Mouse (Mus musculus): ENCODE results near the gene Abhd17c. TPM values are rescaled to one million over a fixed set of nuclear protein-coding genes. Genes with fewer than 3 reads are reported as not detected.

Abhd17c gene
- total and polyA plus RNA-seq, 3 experiments, result 33.5 to 55.7 TPM; not detected in 1

DNA sequence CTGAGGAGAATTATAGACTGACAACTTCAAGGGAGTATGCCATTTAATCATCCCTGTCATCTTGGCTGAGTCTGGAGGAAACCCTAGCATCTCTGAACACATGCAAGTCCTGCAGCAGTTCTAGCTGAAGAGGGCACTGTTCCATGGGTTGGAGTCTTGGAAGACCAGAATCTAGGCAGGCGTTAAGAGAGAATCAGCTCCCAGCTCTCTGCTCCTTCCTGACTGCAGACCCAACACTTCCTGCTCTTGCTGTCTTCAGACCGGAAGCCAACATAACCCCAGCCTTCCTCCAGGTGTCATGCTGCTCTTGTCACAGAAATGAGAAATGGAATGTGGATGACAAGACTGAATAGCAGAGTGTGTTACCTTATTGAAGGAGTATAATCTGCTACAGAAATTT, 36.3 kb downstream of the Abhd17c start:
- H3K79me2 ChIP-seq (ENCODE audit: control insufficient read depth, insufficient read depth, low read length, poor library complexity), result peaks cover 18% of the 10 kb centered on the region
- DNase-seq (ENCODE audit: low read depth, low spot score), result no peak
- H3K4me1 ChIP-seq (ENCODE audit: control insufficient read depth in 1 of 2, insufficient read depth in 2 of 2, low read length in 2 of 2), result peaks cover 4 to 15% of the 10 kb centered on the region in 2 experiments
- H3K9ac ChIP-seq (ENCODE audit: control insufficient read depth, low read depth, low read length, poor library complexity, severe bottlenecking), result no peak overlapping the region
- no peaks in the 10 kb centered on the region for H3K27me3 ChIP-seq (ENCODE audit: control insufficient read depth in 1 of 2, insufficient read depth in 2 of 2, low read length in 2 of 2)
- H3K36me3 ChIP-seq (ENCODE audit: control insufficient read depth in 1 of 2, insufficient read depth in 2 of 2, low read length in 2 of 2), result peaks cover 5 to 16% of the 10 kb centered on the region in 2 experiments
- no peak for TF ChIP-seq MYC (IDR thresholded peaks at IDR 0.05; ENCODE audit: low read depth, low read length)
- H3K9me3 ChIP-seq (replicated peaks; ENCODE audit: insufficient read depth, low read length), result no peaks in the 10 kb centered on the region
- no peak overlapping the region for H3K27ac ChIP-seq (ENCODE audit: control insufficient read depth, low read depth, low read length)
- H3K4me3 ChIP-seq (ENCODE audit: control insufficient read depth in 1 of 2, insufficient read depth in 1 of 2, low read depth in 2 of 2, low read length in 2 of 2), result no peak overlapping the region

DNA sequence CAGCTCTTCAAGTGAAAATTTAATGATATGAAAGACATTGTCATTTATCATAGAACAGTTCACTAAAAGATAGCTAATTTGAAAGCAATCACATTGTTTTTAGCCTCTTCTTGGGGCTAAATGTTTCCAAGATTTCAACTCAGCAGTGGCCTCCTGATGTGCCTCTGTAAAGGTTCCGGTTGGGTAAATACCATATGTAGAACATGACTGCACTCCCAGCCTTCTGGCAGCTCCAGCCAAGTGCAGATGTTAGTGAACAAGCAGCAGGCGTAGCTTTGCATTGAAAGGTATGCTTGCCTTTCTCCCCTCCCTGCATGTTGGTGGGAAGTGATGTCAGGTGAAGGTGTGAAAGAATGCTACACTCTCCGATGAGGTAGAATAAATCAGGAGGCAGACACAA, 36.9 kb downstream of the Abhd17c start:
- Histone ChIP-seq H3K27me3 (ENCODE audit: control insufficient read depth in 1 of 2, insufficient read depth in 2 of 2, low read length in 2 of 2) (no peaks in the 10 kb centered on the region), H3K9ac (ENCODE audit: control insufficient read depth, low read depth, low read length, poor library complexity, severe bottlenecking) (no peak overlapping the region), H3K27ac (ENCODE audit: control insufficient read depth, low read depth, low read length) (no peak overlapping the region), H3K36me3 (ENCODE audit: control insufficient read depth in 1 of 2, insufficient read depth in 2 of 2, low read length in 2 of 2) (peaks cover 5 to 10% of the 10 kb centered on the region in 2 experiments), H3K4me1 (ENCODE audit: control insufficient read depth in 1 of 2, insufficient read depth in 2 of 2, low read length in 2 of 2) (peaks cover 4 to 9% of the 10 kb centered on the region in 2 experiments), H3K4me3 (ENCODE audit: control insufficient read depth in 1 of 2, insufficient read depth in 1 of 2, low read depth in 2 of 2, low read length in 2 of 2) (no peak overlapping the region), H3K9me3 (replicated peaks; ENCODE audit: insufficient read depth, low read length) (no peaks in the 10 kb centered on the region), H3K79me2 (ENCODE audit: control insufficient read depth, insufficient read depth, low read length, poor library complexity) (peaks cover 15% of the 10 kb centered on the region)
- DNase-seq (ENCODE audit: low read depth, low spot score), result no peak
- TF ChIP-seq ZNF384 (IDR thresholded peaks at IDR 0.05; ENCODE audit: low read depth, low read length) (no peak), ELF1 (IDR thresholded peaks at IDR 0.05; ENCODE audit: low read depth, low read length) (no peak), GABPA (IDR thresholded peaks at IDR 0.05; ENCODE audit: low read depth, low read length) (no peak), SMC3 (IDR thresholded peaks at IDR 0.05; ENCODE audit: low read depth, low read length) (no peak), POLR2AphosphoS5 (IDR thresholded peaks at IDR 0.05; ENCODE audit: borderline replicate concordance, low read depth, low read length) (no peak), NRF1 (IDR thresholded peaks at IDR 0.05; ENCODE audit: insufficient read depth, low read depth, low read length, poor library complexity, severe bottlenecking) (no peak), NELFE (IDR thresholded peaks at IDR 0.05; ENCODE audit: low read depth, low read length) (no peak), UBTF (IDR thresholded peaks at IDR 0.05; ENCODE audit: borderline replicate concordance, insufficient read depth, low read depth, low read length) (no peak), GATA1 (IDR thresholded peaks at IDR 0.05; ENCODE audit: low read depth, low read length) (no peak), HCFC1 (IDR thresholded peaks at IDR 0.05; ENCODE audit: low read depth, low read length) (no peak), CTCF (IDR thresholded peaks at IDR 0.05 in 2 of 3, conservative IDR thresholded peaks at IDR 0.05 in 1 of 3; ENCODE audit: control insufficient read depth in 1 of 3, insufficient read depth in 1 of 3, low read depth in 2 of 3, low read length in 3 of 3, poor library complexity in 1 of 3, severe bottlenecking in 1 of 3) (no peak), CHD1 (IDR thresholded peaks at IDR 0.05; ENCODE audit: low read depth, low read length) (no peak), MXI1 (IDR thresholded peaks at IDR 0.05; ENCODE audit: low read depth, low read length) (no peak), USF2 (IDR thresholded peaks at IDR 0.05; ENCODE audit: borderline replicate concordance in 1 of 2, insufficient read depth in 1 of 2, low read depth in 1 of 2, low read length in 2 of 2) (no peak), MAX (IDR thresholded peaks at IDR 0.05; ENCODE audit: low read length) (no peak), RAD21 (IDR thresholded peaks at IDR 0.05; ENCODE audit: low read depth, low read length) (no peak), TBP (IDR thresholded peaks at IDR 0.05; ENCODE audit: low read depth, low read length) (no peak), ZKSCAN1 (IDR thresholded peaks at IDR 0.05; ENCODE audit: low read depth, low read length) (no peak)

Measured in MEL (cell line).